Mouse (Mus musculus) megakaryocyte, embryonic 14.5 days (primary cell): Measurements from ENCODE around the gene Pde4d.

Experiments
- FLI1 ChIP-seq: IDR thresholded peaks from 2 replicates; pipeline ENCODE4 v1.6.1; 2012; ENCODE audit warnings: low read length, inconsistent platforms, mixed read lengths
- GATA1 ChIP-seq: IDR thresholded peaks from 3 replicates; pipeline ENCODE4 v1.6.1; 2012; ENCODE audit warnings: mixed read lengths, low read length, inconsistent platforms, borderline replicate concordance

DNA sequence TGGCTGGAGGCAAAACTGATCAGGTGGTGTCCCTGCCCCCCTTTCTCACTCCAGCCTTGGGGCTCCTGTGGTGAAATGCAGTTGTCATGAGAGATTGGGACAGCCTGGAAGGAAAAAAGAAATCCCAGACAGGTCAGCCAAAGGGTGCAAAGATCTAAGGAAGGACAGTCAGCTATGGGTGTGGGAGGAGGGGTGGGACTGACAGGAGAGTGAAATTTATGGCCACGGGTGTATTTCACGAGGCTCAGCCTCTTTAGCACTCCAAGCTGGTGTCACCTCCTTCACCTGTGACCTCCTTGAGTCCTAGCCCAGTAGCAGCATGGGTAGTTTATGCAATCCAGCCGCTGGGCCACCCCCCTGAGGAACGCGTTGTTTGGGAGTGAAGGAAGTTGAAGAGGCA is 1465.1 kb downstream of the Pde4d start:
- TF ChIP-seq FLI1 (no peak), GATA1 (no peak)
